Mouse (Mus musculus) bone marrow macrophage, adult 2 months (primary cell): ENCODE data around the gene Rab7.

Source experiments
- CTCF ChIP-seq: IDR thresholded peaks from 2 replicates; pipeline ENCODE4 v1.5.1; 2012; ENCODE audit warnings: low read depth, mild to moderate bottlenecking, low read length, moderate library complexity
- POLR2A ChIP-seq: IDR thresholded peaks from 2 replicates; pipeline ENCODE4 v1.6.1; 2012; ENCODE audit warnings: mild to moderate bottlenecking, low read depth, low read length, borderline replicate concordance

DNA sequence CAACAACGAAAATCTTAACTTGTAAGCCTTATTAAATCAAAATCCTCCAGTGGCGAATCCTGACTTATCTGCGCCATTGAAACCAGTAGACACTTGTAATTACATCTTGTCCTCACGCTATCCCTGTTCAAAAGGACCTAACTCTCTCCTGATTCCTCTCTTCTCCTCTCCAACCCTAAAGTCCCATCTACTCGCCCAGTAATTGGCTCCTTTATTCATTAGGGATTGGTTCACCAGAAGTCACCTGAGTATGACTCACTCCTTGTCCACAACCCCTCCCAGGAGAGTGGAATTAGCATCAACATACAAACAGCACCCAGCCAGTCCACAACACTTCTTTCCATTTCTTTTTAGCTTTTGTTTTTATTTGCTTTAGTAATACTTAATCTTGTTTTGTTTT is 14.8 kb upstream of the Rab7 start:
- TF ChIP-seq CTCF (no peak), POLR2A (no peak)
